Mouse (Mus musculus) adrenal gland, postnatal 14 days (tissue): ENCODE data around the gene Homez. TPM values are rescaled to one million over a fixed set of nuclear protein-coding genes. Genes with fewer than 3 reads are reported as not detected.
A peak's percentile ranks its signal among the peaks of the same experiment; 100 is the strongest.

Experiments
- DNase-seq: peaks from one replicate; pipeline ENCODE4 v3.0.0; 2021; ENCODE audit warnings: mixed read lengths
- total RNA-seq: library from RNA; stranded (reverse); gene quantifications from 2 replicates; pipeline ENCODE4 v1.2.3, GENCODE M21; 2021

The Homez gene
- total RNA-seq, 1 experiment from 2014 or later, result 9.6 TPM

DNA sequence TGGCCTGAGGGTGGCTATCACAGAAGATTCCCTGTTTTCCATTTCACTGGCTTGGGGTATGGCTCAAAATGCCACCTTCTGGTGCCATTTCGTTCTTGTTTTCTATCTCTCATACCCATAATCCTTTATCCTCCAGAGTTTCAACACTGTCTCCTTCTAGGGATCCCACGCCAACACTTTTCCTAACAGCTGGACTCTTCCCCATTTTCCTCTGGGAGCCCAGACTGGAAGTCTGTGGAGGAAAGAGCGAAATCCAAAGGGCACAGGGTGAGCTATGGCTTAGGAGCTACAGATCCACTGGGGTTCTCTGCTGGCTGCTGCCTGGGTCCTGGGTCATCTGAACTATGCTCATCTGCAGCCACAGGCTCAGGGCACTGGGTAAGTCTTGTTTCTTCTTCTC is 3.4 kb upstream of the Homez start:
- DNase-seq, result no peak

DNA sequence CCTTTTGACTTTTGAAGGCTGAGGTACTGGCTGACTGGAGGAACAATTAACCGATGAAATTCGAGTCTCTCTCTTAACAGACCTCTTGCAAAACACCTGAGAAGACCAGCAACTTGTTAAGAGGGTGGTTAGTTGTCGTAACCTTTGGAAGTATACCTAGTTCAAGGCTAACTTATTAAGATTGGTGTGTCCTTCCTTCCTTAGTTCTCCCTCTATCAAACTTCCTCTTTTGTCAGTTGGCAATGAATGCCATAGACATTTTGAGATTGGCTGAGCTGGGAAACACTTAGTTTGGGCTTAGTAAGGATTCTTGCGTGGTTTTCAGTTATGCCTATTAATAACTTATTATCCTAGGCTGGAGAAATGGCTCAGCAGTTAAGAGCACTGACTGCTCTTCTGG is 2.7 kb downstream of the Homez start:
- no peak for DNase-seq

DNA sequence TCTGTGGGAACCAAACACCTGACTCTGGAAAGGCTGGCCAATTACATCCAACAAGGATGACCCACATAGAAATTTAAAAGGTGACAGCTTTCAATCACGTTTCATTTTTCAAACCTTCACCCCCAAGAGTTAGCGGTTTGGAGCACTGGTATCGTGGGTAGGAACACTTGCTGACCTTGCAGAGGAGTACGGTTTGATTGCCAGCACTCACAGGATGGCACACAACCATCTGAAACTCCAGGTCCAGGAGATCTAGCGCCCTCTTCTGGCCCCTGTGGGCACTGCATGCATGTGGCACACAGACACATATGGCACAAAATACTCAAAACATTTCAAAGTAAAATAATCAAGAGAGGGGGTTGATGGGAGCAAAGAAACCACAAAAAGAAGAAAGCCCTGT is 3.8 kb downstream of the Homez start:
- DNase-seq, result peak; percentile 52

GRCm38 (mm10) chr14:54866268-54866667 is 4.5 kb downstream of the Homez start:
- no peak for DNase-seq

DNA sequence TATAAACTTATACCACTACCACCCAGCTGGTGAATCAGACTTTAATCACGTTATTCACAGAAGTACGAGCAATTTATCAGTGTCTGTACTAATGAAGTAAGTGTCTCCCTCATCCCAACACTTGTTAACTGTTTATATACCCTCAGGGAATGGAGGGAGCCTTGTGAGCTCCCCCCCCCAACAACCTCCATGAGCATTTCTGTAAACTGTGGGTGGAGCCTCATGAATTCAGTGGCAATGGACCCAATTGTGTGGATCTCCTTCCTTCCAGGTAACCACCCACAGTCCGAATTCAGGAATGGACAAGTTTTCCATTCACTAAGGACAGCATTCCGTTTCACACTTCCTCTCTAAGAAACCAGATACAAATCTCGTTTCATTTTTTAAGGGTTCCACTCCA is 5.1 kb downstream of the Homez start:
- DNase-seq, result no peak

DNA sequence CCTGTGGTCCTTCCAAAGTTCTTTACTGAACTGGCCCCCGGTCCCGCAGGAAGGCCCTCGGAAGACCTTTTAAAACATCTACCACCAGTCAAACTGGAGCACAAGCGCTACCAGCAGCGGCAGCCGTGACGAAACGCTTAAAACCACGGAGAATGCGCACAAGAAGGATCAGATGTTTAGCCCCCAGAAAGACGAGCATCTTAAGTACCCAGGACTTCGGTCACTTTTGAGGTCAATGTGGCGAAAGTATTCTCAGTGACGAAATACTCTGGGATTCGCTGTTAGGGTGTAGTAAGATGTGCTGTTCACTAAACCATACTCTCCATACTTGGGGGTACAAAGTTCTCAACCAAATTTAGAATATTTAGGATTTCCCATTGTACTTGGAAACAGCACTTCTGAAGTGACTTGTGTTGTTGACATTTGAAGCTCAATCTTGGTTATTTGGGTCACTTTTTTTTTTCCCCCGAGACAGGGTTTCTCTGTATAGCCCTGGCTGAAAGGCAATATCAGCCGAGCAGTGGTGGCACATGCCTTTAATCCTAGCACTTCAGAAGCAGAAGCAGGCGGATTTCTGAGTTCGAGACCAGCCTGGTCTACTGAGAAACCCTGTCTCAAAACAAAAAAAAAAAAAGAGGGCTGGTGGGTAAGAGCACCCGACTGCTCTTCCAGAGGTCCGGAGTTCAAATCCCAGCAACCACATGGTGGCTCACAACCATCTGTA is 6.3 kb downstream of the Homez start:
- DNase-seq, result no peak

DNA sequence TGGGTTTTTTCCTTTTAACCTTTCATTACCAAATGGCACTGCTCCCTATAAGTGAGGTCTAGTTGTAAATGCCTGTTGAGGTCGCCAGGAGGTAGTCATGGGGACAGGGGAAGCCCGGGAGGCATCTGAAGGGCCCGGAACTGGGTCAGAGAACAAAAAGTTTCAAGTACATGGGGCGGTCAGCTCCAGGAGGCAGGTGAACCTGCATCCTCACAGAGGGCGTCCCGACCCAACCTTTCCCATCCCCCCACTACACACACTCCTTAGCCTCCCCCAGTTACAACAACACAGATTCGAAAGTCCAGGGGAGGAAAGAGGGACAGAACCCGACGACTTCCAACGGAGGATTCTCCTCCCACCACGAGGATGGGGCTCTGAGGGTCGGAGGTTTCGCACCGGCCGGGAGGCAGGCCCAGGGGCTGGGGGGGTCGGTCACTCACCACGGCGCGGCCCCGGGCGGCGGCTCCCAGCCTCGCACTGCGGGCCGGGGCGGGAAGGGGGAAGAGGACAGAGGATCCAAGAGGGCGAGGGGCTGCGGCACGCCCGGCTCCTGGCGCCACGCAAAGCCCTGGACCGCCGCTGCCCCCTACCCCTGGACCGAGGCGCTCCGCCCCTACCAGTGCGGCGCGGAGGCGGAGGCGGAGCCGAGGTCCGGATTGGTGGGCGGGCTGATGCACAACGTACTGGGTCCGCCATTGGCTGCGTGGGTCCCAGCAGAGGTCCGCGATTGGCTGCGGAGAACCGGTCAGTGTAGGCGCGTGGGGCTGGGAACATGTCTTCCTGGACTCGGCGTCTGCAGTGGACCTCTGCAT is 7.1 kb downstream of the Homez start:
- DNase-seq, result peak; percentile 96

DNA sequence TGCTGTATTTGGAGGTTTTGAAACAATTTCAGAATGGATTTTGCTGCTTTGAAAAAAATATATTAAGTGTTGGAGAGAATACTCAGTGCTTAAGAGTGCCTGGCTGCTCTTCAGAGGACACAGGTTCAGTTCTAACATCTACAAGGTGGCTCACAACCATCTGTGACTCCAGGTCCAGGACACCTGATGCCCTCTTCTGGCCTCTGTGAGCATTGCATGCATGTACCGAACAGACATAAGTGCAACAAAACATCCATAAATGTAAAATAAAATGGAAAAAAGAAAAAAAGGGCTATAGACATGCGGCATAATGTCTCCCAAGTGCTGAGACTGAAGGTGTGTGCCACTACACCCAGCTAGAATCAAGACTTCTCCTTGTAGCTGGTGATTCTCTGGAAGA is 10.2 kb downstream of the Homez start:
- peak; percentile 75 for DNase-seq

- DNase-seq, result no peak
Observed at GRCm38 (mm10) chr14:54857891-54858290, 12.9 kb downstream of the Homez start.

DNA sequence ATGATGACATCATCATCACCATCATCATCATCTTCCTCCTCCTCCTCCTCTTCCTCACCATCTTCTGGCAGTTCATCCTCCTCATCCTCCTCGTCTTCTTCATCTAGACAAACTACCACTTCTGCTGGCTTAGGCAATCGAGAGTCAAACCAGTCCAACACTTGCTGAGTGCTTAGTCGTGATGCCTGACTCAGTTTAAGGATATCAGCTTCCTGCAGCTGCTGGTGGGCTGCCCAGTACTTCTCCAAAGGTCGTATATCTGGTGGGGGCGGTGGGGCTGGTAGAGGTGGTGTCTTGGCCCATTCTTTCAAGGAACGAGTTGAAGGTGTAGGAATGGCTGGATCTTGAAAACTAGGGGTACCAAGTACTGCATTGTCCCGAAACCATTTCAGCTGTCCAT is 14.1 kb downstream of the Homez start:
- no peak for DNase-seq

DNA sequence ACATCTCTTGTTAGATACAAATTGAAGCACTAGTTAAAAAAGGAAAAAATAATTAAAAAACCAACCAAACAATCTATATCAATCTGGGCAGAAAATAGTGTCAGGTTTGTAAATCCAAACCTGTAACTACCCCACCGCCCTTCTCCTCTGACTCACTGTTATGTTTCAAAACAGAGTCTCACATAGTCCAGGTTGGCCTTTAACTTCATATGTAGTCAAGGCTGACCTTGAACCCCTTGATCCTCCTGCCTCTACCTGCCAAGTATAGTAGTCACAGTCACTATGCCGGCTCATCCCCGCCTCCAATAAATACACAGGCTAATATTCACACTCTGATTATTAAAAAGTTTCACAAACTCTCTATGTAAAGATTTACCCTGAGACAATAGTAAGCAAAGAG is 15.0 kb downstream of the Homez start:
- no peak for DNase-seq

DNA sequence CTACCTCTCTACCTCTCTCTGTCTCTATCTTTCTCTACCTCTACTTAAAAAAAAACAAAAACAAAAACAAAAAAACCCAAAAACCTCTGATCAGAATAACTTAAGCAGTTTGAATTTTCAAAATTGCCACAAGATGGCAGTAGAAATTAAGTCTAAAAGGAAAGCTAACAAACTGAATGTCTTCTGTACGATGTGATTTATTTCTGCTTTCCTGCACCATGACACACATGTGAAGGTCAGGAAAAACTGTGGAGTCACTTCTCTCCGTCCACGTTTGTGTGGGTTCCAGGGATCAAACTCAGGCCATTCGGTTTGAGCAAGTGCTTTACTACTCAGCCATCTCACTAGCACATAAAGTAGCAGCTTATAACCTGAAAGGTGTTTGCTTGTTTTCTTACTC is 27.3 kb downstream of the Homez start:
- DNase-seq, result peak; percentile 60

DNA sequence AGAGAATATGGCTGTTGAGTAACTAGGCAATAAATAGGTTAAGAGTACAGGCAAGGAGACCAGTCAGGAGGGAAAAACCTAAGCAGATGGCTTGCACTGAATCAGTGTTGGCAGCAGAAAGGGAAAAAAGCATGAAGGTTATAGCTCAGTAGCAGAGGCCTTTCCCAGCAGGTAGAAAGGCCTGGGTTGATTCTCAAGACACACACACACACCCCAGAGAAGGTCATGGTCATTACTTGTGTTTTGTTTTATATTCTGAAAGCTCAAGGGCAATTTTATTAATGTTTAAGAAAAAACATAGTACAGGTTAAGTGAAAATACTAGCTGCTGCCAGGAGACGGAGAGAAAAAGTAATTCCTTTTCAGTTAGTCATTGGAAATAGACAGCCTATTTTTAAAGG is 47.0 kb downstream of the Homez start:
- DNase-seq, result no peak

GRCm38 (mm10) chr14:54822301-54822700 is 48.5 kb downstream of the Homez start:
- no peak for DNase-seq

DNA sequence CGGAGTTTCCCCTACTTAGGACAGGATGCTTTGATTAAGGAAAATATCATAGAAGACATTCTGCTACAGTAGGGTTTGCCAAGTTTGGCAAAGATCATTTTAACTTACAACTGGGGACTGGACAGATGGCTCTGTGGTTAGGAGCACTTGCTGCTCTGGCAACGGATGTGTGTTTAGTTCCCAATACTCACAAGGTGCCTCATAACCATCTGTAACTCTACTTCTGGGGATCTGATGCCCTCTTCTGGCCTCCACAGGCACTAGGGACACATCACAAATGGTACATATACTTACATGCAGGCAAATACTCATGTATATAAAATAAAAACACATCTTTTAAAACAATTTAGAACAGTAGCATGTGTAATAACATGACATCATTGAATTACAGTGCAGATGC is 53.0 kb downstream of the Homez start:
- DNase-seq, result peak; percentile 56

GRCm38 (mm10) chr14:54815737-54816136 is 55.0 kb downstream of the Homez start:
- no peak for DNase-seq

GRCm38 (mm10) chr14:54813991-54814390 is 56.8 kb downstream of the Homez start, which contains the start of gene Rnf212b:
Gene Rnf212b, plus strand, starts transcription at chr14:54814141.
- DNase-seq, result no peak

- no peak for DNase-seq
Observed at GRCm38 (mm10) chr14:54809668-54810033, 61.1 kb downstream of the Homez start.

GRCm38 (mm10) chr14:54808718-54809667 is 61.8 kb downstream of the Homez start:
- peak; percentile 23 for DNase-seq

GRCm38 (mm10) chr14:54806124-54806523 is 64.6 kb downstream of the Homez start:
- DNase-seq, result no peak
